Mouse (Mus musculus): ENCODE data around the gene Ankrd16.

GRCm38 (mm10) chr2:11732978-11733377 is 44.7 kb upstream of the Ankrd16 start:
- TF ChIP-seq POLR2A (IDR thresholded peaks at IDR 0.05; ENCODE audit: borderline replicate concordance, low read depth, low read length) (no peak), CTCF (IDR thresholded peaks at IDR 0.05; ENCODE audit: low read depth, low read length) (no peak)

Data from bone marrow macrophage, adult 2 months (primary cell).